Mouse (Mus musculus): Measurements from ENCODE around the gene Egfr.

DNA sequence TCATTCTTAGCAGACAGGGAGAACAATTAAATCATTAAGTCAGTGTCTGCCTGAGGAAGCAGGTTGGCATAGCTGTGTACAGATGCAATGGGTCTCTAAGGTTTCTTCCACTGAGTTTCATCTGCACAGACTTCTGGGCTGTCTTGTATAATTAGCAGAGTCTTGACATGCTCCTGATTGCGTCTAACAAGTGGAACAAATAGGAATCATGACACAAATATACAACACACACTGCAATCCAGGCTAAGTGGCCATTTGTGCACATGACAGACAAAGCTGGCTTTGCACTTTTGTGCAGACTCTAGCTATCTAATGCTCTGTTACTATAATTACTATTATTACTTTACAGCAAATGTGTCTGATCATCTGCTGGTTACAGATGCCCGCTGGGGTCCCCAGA, 9.2 kb downstream of the Egfr start:
- TF ChIP-seq MEF2A (IDR thresholded peaks at IDR 0.05; ENCODE audit: borderline replicate concordance, low read depth, low read length), result no peak
- no peak for TF ChIP-seq CTCF (conservative IDR thresholded peaks at IDR 0.05 in 1 of 2, IDR thresholded peaks at IDR 0.05 in 1 of 2; ENCODE audit: low read depth in 2 of 2, low read length in 2 of 2)
- no peak for TF ChIP-seq MAX (IDR thresholded peaks at IDR 0.05; ENCODE audit: low read length)

Measured in CH12.LX (cell line).